Mouse (Mus musculus): ENCODE measurements around the gene Bcl2l10. TPM values are rescaled to one million over a fixed set of nuclear protein-coding genes. Genes with fewer than 3 reads are reported as not detected.
"Not testable (repeated sequence)": the region's sequence is repeated elsewhere in the genome, so short reads cannot be mapped to it uniquely, and the experiment has no call there.

Gene Bcl2l10
- polyA plus RNA-seq, 3 experiments from 2014 or later: not detected

GRCm38 (mm10) chr9:75348066-75348465 lies 508 bp downstream of the Bcl2l10 start:
- ATAC-seq: no peak

GRCm38 (mm10) chr9:75348641-75349040 lies 1.1 kb downstream of the Bcl2l10 start:
- ATAC-seq: no peak

DNA sequence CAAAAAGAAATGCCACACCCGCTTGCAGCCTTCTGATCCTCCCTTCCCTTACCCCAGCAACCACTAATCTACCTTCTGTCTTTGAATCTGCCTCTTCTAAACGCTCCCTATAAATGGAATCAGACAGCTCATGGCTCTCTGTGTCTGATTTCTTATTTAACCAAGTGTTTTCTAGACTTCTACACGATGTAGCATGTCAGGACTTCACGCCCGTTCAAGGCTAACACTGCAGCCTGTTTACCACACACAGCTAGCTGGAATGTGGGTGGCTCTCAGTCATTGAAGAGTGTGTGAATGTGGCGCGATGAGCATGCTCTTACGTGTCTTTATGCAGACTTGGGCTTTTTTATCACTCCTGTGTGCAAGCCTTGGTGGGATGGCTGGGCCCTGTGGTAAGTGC lies 5.5 kb downstream of the Bcl2l10 start:
- no peak for ATAC-seq

DNA sequence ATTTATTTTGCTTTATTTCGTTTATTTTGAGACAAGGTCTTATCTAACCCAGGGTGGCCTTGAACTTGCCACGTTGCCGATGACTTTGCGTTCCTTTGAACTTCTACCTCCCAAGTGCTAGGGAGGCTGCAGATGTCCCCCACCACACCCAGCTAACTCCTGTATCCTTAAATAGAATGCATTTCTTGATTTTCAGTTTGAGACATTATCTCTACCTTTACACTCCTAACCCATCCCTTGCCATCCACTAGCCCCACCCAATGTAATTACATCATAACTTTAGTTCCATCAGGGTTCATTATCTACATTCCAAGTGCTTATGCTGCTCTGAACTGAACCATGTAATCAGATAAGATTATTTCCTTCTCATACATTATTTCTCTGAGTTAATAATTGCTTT lies 8.2 kb downstream of the Bcl2l10 start:
- ATAC-seq: no peak

GRCm38 (mm10) chr9:75357087-75357654 lies 9.6 kb downstream of the Bcl2l10 start:
- ATAC-seq: no peak

- peak; percentile 73 for ATAC-seq
Measured at GRCm38 (mm10) chr9:75361699-75362098, 14.1 kb downstream of the Bcl2l10 start.

GRCm38 (mm10) chr9:75362201-75362600 lies 14.6 kb downstream of the Bcl2l10 start:
- no peak for ATAC-seq

DNA sequence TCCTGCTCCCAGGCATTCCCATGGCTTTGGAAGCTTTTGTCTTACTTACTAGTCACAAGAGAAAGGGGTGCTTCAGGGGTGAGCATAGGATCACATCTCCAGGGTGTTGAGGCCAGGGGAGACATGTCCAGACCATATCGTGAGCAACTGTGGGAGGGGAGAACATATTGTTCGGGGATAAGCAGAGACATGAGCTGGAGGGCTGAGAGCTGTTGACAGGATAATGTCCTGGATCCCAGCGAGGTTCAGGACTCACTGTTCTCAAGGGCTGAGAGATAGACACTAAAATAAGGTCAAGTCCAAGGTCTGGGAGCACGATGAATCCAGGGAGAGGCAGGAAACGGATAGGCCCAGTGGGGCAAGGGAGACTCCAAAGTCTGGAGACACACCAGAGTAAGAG lies 15.4 kb downstream of the Bcl2l10 start:
- ATAC-seq: no peak

GRCm38 (mm10) chr9:75363702-75364101 lies 16.1 kb downstream of the Bcl2l10 start:
- ATAC-seq: not testable (repeated sequence)

- no peak for ATAC-seq
Measured at GRCm38 (mm10) chr9:75365195-75365594, 17.6 kb downstream of the Bcl2l10 start.

DNA sequence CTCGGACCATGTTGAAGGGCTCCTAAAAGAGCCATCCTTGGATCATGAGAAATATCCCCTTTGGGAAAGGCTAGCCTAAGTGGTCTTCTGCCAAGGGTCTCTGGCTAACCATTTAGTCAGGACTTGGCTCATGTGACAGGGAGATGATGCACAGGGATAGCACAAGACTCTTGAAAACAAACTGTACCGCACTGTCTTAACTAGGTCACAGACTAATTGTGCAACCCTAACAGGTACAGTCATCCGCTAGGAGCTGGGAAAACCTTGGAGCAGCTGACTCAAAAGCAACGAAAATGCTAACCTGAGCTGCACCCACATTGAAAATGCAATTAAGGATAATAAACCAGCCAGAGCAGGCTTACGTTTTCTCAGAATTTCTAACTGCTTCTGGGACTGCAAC lies 18.6 kb downstream of the Bcl2l10 start:
- ATAC-seq: no peak

DNA sequence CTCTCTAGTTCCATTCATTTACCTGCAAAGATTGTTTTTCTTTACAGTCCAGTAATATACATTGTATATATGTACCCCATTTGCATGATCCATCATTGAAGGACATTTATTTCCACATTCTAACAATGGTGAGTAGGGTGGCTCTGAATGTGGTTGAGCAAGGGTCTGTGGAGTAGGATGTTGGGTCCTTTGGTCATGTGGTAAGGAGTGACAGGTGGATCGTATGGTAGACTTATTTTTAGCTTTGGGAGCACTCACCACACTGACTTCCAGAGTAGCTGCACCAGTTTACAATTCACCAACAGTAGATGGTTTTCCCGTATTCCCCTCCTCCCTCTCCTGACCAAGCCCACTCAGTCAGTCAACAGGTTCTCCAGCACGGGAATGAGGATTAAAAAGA lies 21.2 kb downstream of the Bcl2l10 start:
- ATAC-seq: no peak

DNA sequence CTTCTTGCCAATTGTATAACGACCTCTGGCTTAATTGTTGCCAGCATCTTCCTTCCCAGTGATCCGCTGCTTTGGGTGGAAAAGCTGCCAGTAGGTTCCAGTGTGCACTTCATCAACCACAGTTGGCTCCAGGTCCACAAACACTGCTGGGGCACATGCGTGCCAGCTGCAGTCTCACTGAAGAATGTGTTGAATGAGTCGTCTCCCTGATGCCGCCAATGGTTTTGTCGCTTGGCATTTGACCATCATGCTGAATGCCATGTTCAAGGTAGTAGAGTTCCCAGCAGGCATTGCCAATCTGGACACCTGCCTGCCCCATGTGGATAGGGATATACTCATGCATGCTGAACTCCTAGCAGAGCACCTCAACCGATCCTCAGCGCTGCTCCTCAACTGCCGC lies 28.0 kb downstream of the Bcl2l10 start:
- ATAC-seq: no peak

DNA sequence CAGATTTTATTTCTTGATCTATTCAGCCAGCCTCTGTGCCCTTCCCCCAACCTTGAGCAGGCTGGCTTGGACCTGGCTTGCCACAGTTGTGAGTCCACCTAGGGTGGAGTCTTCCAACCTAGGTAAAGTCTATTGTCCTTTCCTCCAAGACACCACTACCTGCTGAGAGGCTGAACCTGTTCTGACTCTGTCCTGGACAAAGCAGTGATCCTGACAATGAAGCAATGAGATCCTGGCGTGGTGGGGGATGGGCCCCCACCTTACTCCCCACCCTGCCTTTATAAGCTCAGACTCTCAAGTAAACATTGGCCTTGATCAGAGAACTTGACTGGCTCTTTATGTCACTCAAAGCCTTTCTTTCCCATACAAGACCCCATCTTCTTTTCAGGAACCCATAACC lies 28.9 kb downstream of the Bcl2l10 start:
- ATAC-seq: no peak

- ATAC-seq: no peak
Measured at GRCm38 (mm10) chr9:75378774-75379173, 31.2 kb downstream of the Bcl2l10 start.

GRCm38 (mm10) chr9:75382825-75383224 lies 35.3 kb downstream of the Bcl2l10 start:
- no peak for ATAC-seq

DNA sequence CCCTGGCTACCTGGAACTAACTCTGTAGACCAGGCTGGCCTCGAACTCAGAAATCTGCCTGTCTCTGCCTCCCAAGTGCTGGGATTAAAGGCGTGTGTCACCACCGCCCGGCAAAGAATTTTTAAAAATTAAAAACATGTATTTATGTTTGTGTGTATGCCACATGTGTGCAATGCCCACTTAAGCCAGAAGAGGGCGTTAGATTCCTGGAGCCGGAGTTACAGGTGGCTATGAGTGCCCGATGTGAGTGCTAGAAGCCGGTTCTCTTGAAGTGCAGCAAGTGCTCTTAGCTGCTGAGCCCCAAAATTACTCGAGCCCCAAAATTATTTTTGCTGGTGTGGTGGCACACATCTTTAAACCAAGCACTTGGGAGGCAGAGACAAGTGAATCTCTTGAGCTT lies 36.2 kb downstream of the Bcl2l10 start:
- no peak for ATAC-seq

GRCm38 (mm10) chr9:75384337-75384962 lies 36.9 kb downstream of the Bcl2l10 start:
- no peak for ATAC-seq

DNA sequence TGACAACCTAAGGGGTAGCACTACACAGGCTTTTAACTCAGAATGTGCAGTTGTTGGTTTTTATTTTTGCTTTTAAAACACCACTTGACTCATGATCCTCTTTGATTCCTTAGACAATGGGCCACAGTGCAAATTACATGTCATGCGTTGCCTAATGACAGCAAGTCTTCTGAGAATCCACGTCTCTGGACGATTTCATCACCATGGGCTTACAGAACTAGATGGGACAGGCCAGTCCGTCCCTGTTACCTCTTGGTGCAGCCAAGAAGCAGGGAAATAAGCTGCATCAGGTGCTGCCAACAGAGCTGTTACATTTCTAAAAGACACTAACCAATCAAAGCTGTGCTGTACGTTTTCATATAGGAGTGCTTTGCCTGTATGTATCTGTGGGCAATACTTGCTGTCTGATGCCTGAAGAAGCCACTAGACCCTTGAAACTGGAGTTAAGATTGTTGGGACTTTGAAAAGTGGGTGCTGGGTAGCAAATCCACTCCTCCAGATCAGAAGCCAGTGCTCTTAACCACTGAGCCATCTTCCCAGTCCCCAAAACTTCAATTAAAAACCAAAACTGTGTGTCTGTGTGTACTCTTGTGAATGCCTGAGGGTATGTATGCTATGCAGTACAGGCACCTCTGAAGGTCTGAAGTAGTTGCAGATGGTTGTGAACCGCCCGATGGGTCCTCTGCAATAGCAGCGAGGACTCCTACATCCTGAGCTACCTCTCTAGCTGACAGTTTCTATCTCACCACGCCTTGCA lies 37.8 kb downstream of the Bcl2l10 start:
- no peak for ATAC-seq

GRCm38 (mm10) chr9:75393251-75393650 lies 45.7 kb downstream of the Bcl2l10 start:
- no peak for ATAC-seq

- ATAC-seq: no peak
Measured at GRCm38 (mm10) chr9:75395971-75396370, 48.4 kb downstream of the Bcl2l10 start.

- ATAC-seq: no peak
Measured at GRCm38 (mm10) chr9:75399069-75399468, 51.5 kb downstream of the Bcl2l10 start.

DNA sequence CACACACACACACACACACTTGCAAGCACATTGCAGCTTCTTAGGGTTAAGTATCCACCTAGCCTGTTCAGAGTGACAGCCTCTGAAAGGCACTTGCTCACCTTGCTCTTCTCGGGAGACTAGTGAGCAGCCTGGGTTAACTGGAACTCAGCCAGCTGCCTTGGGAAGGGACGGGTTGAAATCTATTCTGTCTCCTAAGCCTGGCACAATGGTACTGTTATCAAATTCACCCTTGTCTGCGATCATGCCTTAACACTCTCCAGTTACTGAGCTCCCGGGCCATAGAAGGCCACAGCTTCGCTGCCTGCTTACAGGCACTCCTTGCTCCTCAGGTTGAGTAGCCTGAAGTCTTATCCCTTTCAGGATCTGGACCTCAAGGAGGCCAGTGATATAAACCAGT lies 53.1 kb downstream of the Bcl2l10 start:
- no peak for ATAC-seq
